Mouse (Mus musculus) heart, adult 2 months (tissue): ENCODE results near the gene Olfr10.

Source experiments
- CTCF ChIP-seq: fragments of 200-600 bp; IDR thresholded peaks from 2 replicates; pipeline ENCODE4 v1.8.1; 2022; ENCODE audit warnings: antibody characterized with exemption, mild to moderate bottlenecking, moderate library complexity
- EP300 ChIP-seq: fragments of 200-500 bp; IDR thresholded peaks from 2 replicates; pipeline ENCODE4 v1.6.1; 2011; ENCODE audit warnings: low read depth, low read length, control low read depth; ENCODE audit not compliant: insufficient read depth
- POLR2A ChIP-seq: fragments of 200-500 bp; IDR thresholded peaks from 2 replicates; pipeline ENCODE4 v1.6.1; 2011; ENCODE audit warnings: mild to moderate bottlenecking, low read depth, low read length, control low read depth; ENCODE audit not compliant: insufficient read depth

DNA sequence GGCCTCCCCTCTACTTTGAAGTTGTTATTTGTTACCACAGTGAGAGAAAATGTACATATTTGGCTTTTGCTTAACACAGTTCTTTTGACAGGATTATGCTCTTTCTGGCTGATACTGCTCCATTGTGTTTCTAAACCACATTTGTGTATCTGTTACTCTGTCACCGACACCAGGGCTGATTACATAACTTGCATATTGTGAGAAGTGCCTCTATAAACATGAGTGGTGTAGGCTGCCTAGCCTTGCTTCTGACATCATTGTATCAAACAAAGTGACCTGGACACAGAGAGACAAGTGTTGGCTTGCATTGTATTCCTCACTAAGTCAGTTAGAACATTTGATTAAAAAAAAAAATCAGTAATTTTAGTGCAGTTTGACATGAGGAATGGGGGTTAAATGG is 44.7 kb upstream of the Olfr10 start:
- no peak for TF ChIP-seq CTCF
- no peak for TF ChIP-seq POLR2A
- no peak for TF ChIP-seq EP300
